Mouse (Mus musculus) limb, embryonic 14.5 days (tissue): ENCODE results near the gene Cyp17a1. TPM values are rescaled to one million over a fixed set of nuclear protein-coding genes. Genes with fewer than 3 reads are reported as not detected.
A peak's percentile ranks its signal among the peaks of the same experiment; 100 is the strongest.

Source experiments
- ATAC-seq: fragments of 200-750 bp; cut with Nextera tagmentation; 2 replicates; pipeline ENCODE4 v1.8.0; 2017; ENCODE audit warnings: low read depth, moderate number of reproducible peaks, moderate TSS enrichment; ENCODE audit not compliant: low FRiP score
- DNase-seq: peaks from one replicate; pipeline ENCODE4 v3.0.0-alpha.2; 2015; ENCODE audit warnings: low spot score
- H3K27ac ChIP-seq: fragments of 300-500 bp; sonication (generic); replicated peaks from 2 replicates; pipeline ENCODE4 v1.5.1; 2014; ENCODE audit warnings: low read depth, mild to moderate bottlenecking, low read length, moderate library complexity, mixed read lengths
- H3K27me3 ChIP-seq: fragments of 300-500 bp; sonication (generic); 2 replicates; pipeline ENCODE4 v1.6.1; 2014; ENCODE audit warnings: low read length, mixed read lengths; ENCODE audit not compliant: control insufficient read depth, insufficient read depth
- H3K36me3 ChIP-seq: fragments of 300-500 bp; sonication (generic); 2 replicates; pipeline ENCODE4 v1.6.1; 2014; ENCODE audit warnings: mild to moderate bottlenecking, low read length, moderate library complexity, mixed read lengths; ENCODE audit not compliant: control insufficient read depth, insufficient read depth
- H3K4me1 ChIP-seq: fragments of 300-500 bp; sonication (generic); 2 replicates; pipeline ENCODE4 v1.6.1; 2014; ENCODE audit warnings: antibody characterized with exemption, low read length, mixed read lengths; ENCODE audit not compliant: control insufficient read depth, insufficient read depth
- H3K4me2 ChIP-seq: fragments of 300-500 bp; sonication (generic); replicated peaks from 2 replicates; pipeline ENCODE4 v1.6.1; 2014; ENCODE audit warnings: low read depth, mild to moderate bottlenecking, low read length, moderate library complexity; ENCODE audit not compliant: severe bottlenecking
- H3K4me3 ChIP-seq: fragments of 300-500 bp; sonication (generic); replicated peaks from 2 replicates; pipeline ENCODE4 v1.5.1; 2014; ENCODE audit warnings: low read length
- H3K9ac ChIP-seq: fragments of 300-500 bp; sonication (generic); 2 replicates; pipeline ENCODE4 v1.6.1; 2014; ENCODE audit warnings: mild to moderate bottlenecking, low read depth, low read length, moderate library complexity; ENCODE audit not compliant: severe bottlenecking
- H3K9me3 ChIP-seq: fragments of 300-500 bp; sonication (generic); 2 replicates; pipeline ENCODE4 v1.6.1; 2016; ENCODE audit warnings: low read length; ENCODE audit not compliant: control insufficient read depth
- POLR2A ChIP-seq: fragments of 200-500 bp; IDR thresholded peaks from 2 replicates; pipeline ENCODE4 v1.8.0; 2012; ENCODE audit warnings: inconsistent platforms, mild to moderate bottlenecking, moderate library complexity, borderline replicate concordance; ENCODE audit not compliant: insufficient read depth, insufficient read length; ENCODE audit errors: extremely low read depth
- WGBS: fragments of 180-500 bp; shearing (Covaris S2); extraction: QIAGEN DNeasy Blood & Tissue Kit; methylation state at CpG from one replicate; pipeline ENCODE4 v1.1.7; 2014; 5-methylcytosine and 5-hydroxymethylcytosine counted together
- polyA plus RNA-seq, 2 experiments: library from polyadenylated mRNA; depleted of rRNA in 1 of 2; stranded (reverse) in 1 of 2; unstranded in 1 of 2; fragments of >200 nt; fragmentation: Nextera tagmentation in 1 of 2; extraction: Ambion mirVana in 1 of 2; gene quantifications; 2 replicates each; pipeline versions ENCODE4 v1.2.1 to v1.2.3; 2012 to 2014

Cyp17a1 gene
- polyA plus RNA-seq, 2 experiments: 0.20 to 0.23 TPM

DNA sequence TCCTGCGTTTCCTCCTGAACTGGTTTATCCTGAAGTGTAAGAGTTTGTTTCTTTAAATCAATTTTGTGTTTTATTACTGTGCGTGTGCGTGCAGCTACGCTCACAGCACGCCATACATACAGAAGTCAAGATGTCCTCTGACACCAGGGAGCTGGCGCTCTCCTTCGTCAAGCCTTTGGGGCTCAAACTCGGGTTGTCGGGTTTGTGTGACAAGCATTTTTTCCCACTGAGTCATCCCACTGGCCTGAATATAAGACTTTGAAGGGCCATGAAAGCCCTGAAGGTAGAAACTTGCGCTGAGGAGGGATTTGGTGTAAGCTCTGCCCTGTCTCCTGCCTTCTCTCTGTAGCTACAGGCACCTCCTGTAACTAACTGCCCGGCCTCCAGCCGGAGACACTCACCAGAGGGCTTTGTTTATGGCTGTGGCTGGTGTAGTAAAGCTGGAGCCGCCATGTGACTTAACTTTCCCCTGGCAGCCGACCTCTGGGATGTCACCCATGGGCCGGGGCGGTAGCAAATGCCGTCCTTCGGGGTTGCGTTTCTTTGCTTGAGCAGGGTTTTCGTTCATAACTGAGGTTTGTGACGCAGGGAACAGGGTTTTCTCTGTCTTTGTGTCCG is 30.7 kb downstream of the Cyp17a1 start:
- Histone ChIP-seq H3K4me2 (peak overlapping the region; percentile 21), H3K27me3 (no peaks in the 10 kb centered on the region), H3K36me3 (peaks cover 21% of the 10 kb centered on the region), H3K4me3 (no peak overlapping the region), H3K9me3 (no peaks in the 10 kb centered on the region), H3K9ac (peak overlapping the region; percentile 45; the same call in 1 of the 2 replicates), H3K27ac (peak overlapping the region; percentile 79), H3K4me1 (peaks cover 63% of the 10 kb centered on the region)
- DNase-seq: no peak
- ATAC-seq: no peak
- 43% methylated on average over 22 of the region's 22 CpGs for WGBS
- TF ChIP-seq POLR2A: no peak

DNA sequence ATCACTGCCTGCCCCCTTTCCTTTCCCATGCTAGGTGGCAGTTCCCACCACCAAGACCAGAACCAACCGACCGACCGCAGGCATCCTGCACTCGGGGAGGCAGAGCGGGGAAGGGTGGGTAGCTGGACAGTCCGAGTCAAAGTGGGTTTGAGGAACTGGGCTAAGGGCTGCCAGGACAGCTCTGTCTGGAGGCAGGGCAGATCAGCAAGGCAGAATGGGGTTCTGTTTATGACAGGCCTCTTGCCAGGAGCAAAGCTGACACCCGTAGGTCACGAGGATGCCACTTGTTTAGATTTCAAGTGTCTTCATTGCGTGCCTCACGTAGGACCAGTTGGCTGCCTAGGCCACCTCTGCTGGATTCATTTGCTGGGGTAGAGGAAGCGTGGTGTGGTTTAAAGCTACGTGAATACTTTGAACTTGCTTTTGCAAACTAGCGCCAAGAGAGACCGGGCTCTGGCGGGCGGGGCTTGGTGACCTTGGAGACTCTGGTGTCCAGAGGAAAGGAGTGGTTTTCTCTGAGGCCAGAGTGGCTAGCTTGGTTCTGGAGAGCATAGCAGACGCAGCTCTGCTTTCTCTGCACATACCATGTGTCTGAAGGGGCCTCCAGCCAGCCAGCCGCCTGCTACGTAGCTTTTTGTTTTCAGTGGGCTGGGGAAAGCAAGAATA is 31.4 kb downstream of the Cyp17a1 start:
- no peak for TF ChIP-seq POLR2A
- Histone ChIP-seq H3K9ac (peak overlapping the region; percentile 45; the same call in 1 of the 2 replicates), H3K4me2 (peak overlapping the region; percentile 21), H3K4me3 (no peak overlapping the region), H3K36me3 (peaks cover 23% of the 10 kb centered on the region), H3K27ac (peak overlapping the region; percentile 79), H3K9me3 (no peaks in the 10 kb centered on the region), H3K4me1 (peaks cover 63% of the 10 kb centered on the region), H3K27me3 (no peaks in the 10 kb centered on the region)
- ATAC-seq (0 out of 2 replicates have a peak, but pooled peaks have one; percentile 20), DNase-seq (no peak)
- 39% methylated on average over 19 of the region's 19 CpGs for WGBS

DNA sequence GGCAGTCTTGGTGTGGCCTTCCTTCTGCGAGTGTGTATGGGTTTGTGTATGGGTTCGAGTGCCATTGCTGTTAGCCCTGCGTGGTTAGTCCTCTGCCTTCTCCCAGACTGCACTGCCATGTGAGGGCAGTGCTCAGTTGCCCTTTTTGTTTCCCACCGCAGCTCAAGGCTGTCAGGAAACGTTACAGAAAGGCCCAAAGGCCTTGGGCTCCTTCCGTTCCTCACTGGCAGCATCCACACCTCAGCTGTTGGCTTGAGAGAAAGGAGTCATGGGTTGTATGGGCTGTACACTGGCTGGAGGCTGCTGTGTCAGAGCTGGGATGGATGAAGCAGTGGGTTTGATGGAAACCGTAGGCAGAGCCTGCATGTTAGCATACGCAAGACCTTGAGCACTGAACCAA is 32.2 kb downstream of the Cyp17a1 start:
- whole genome bisulfite sequencing: 89% methylated on average over 8 of the region's 8 CpGs

DNA sequence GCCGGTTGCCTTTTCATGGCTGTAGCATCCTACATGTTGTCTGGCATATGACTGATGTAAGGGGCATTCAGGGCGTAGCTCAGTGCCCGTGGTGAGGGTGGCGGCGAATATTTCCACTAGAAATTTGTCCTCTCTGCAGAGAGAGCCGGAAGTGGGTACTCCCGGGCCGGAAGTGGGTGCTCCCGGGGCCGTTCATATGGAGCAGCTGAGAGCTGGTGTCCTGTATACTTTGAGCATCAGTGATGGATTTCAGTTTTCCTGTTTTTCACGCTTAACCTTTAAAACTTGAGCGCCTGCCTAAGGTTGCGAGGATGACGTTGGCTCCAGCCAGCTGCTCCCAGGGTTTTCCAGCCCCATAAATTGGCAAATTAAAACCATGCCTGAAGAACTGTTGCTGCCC is 33.5 kb downstream of the Cyp17a1 start:
- H3K4me2 ChIP-seq: no peak overlapping the region
- no peak for TF ChIP-seq POLR2A
- no peak for DNase-seq

More for the DNA sequence above, 32.2 kb downstream of the Cyp17a1 start:
- H3K27me3 ChIP-seq: no peaks in the 10 kb centered on the region
- H3K27ac ChIP-seq: no peak overlapping the region
- peaks cover 60% of the 10 kb centered on the region for H3K4me1 ChIP-seq
- H3K9me3 ChIP-seq: no peaks in the 10 kb centered on the region
- no peak for TF ChIP-seq POLR2A
- ATAC-seq: no peak
- DNase-seq: no peak
- H3K36me3 ChIP-seq: peaks cover 21% of the 10 kb centered on the region
- no peak overlapping the region for H3K4me3 ChIP-seq
- H3K9ac ChIP-seq: no peak overlapping the region
- H3K4me2 ChIP-seq: no peak overlapping the region

DNA sequence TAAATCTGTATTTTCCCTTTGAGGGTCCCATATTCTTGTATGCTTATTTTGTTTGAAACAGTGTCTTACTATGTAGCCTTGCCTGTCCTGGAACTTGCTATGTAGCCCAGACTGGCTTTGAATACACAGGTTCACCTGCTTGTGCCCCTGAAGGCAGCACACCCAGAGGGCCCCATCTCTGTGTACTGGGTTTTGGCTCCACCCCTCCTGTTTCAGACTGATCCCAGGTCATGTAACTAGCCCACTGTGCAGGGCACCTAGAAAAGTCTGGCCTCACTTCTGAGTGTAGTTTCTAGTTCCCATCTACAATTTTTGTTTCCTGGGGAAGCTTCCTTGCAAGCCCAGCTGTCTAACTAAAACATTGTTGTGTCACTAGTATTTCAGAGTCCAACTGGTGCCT is 33.9 kb downstream of the Cyp17a1 start:
- Histone ChIP-seq H3K4me1 (peaks cover 49% of the 10 kb centered on the region), H3K27me3 (no peaks in the 10 kb centered on the region), H3K4me3 (no peak overlapping the region), H3K36me3 (peaks cover 9% of the 10 kb centered on the region), H3K9me3 (no peaks in the 10 kb centered on the region), H3K4me2 (no peak overlapping the region), H3K27ac (peak overlapping the region; percentile 70; the same call in 1 of the 2 replicates), H3K9ac (no peak overlapping the region)
- no peak for DNase-seq
- TF ChIP-seq POLR2A: no peak
- ATAC-seq: no peak

More for the DNA sequence above, 33.5 kb downstream of the Cyp17a1 start:
- ATAC-seq: no peak
- Histone ChIP-seq H3K4me1 (peaks cover 54% of the 10 kb centered on the region), H3K4me3 (no peak overlapping the region), H3K9me3 (no peaks in the 10 kb centered on the region), H3K36me3 (peaks cover 9% of the 10 kb centered on the region), H3K9ac (no peak overlapping the region), H3K27me3 (no peaks in the 10 kb centered on the region), H3K27ac (peak overlapping the region; percentile 70; the same call in 1 of the 2 replicates)
- WGBS: 42% methylated on average over 14 of the region's 14 CpGs
